Mouse (Mus musculus): ENCODE measurements at regions not wholly inside any gene's neighbourhood (a gene's known extent, or its start where the extent isn't known, plus 50 kb on each side); places are given as distances from the start of the nearest gene placed in this dataset.

- TF ChIP-seq GATA4 (IDR thresholded peaks at IDR 0.05; ENCODE audit: insufficient replicate concordance, low read length), result no peak
Measured at GRCm38 (mm10) chr12:71370091-71370490, 60.4 kb downstream of the Dact1 start.

- no peak for TF ChIP-seq GATA4 (IDR thresholded peaks at IDR 0.05; ENCODE audit: insufficient replicate concordance, low read length)
Measured at GRCm38 (mm10) chr12:71371948-71372347, 62.3 kb downstream of the Dact1 start.

GRCm38 (mm10) chr12:71373633-71374032, 63.9 kb downstream of the Dact1 start:
- TF ChIP-seq GATA4 (IDR thresholded peaks at IDR 0.05; ENCODE audit: insufficient replicate concordance, low read length), result no peak

GRCm38 (mm10) chr12:71376446-71376845, 66.8 kb downstream of the Dact1 start:
- TF ChIP-seq GATA4 (IDR thresholded peaks at IDR 0.05; ENCODE audit: insufficient replicate concordance, low read length), result no peak

- TF ChIP-seq GATA4 (IDR thresholded peaks at IDR 0.05; ENCODE audit: insufficient replicate concordance, low read length), result no peak
Measured at GRCm38 (mm10) chr12:71376966-71377365, 67.3 kb downstream of the Dact1 start.

- TF ChIP-seq GATA4 (IDR thresholded peaks at IDR 0.05; ENCODE audit: insufficient replicate concordance, low read length), result no peak
Measured at GRCm38 (mm10) chr12:71379626-71380423, 70.1 kb downstream of the Dact1 start.

GRCm38 (mm10) chr12:71380424-71380761, 70.7 kb downstream of the Dact1 start:
- no peak for TF ChIP-seq GATA4 (IDR thresholded peaks at IDR 0.05; ENCODE audit: insufficient replicate concordance, low read length)

- TF ChIP-seq GATA4 (IDR thresholded peaks at IDR 0.05; ENCODE audit: insufficient replicate concordance, low read length), result no peak
Measured at GRCm38 (mm10) chr12:71386251-71386650, 76.6 kb downstream of the Dact1 start.

- TF ChIP-seq GATA4 (IDR thresholded peaks at IDR 0.05; ENCODE audit: insufficient replicate concordance, low read length), result no peak
Measured at GRCm38 (mm10) chr12:71391481-71391880, 81.8 kb downstream of the Dact1 start.

GRCm38 (mm10) chr12:71393752-71394151, 84.1 kb downstream of the Dact1 start:
- no peak for TF ChIP-seq GATA4 (IDR thresholded peaks at IDR 0.05; ENCODE audit: insufficient replicate concordance, low read length)

- no peak for TF ChIP-seq GATA4 (IDR thresholded peaks at IDR 0.05; ENCODE audit: insufficient replicate concordance, low read length)
Measured at GRCm38 (mm10) chr12:71397456-71397855, 87.8 kb downstream of the Dact1 start.

GRCm38 (mm10) chr12:71398701-71399100, 89.0 kb downstream of the Dact1 start:
- no peak for TF ChIP-seq GATA4 (IDR thresholded peaks at IDR 0.05; ENCODE audit: insufficient replicate concordance, low read length)

GRCm38 (mm10) chr12:71400201-71400600, 90.5 kb downstream of the Dact1 start:
- no peak for TF ChIP-seq GATA4 (IDR thresholded peaks at IDR 0.05; ENCODE audit: insufficient replicate concordance, low read length)

- peak; percentile 51; the same call in 1 of the 2 replicates for TF ChIP-seq GATA4 (IDR thresholded peaks at IDR 0.05; ENCODE audit: insufficient replicate concordance, low read length)
Measured at GRCm38 (mm10) chr12:71401621-71402416, 92.1 kb downstream of the Dact1 start.

GRCm38 (mm10) chr12:71407294-71407693, 97.6 kb downstream of the Dact1 start:
- TF ChIP-seq GATA4 (IDR thresholded peaks at IDR 0.05; ENCODE audit: insufficient replicate concordance, low read length), result no peak

- TF ChIP-seq GATA4 (IDR thresholded peaks at IDR 0.05; ENCODE audit: insufficient replicate concordance, low read length), result no peak
Measured at GRCm38 (mm10) chr12:71408396-71409050, 98.8 kb downstream of the Dact1 start.

All from liver, adult (tissue).